Mouse (Mus musculus): ENCODE data around the gene Gm11027.
"Not testable (repeated sequence)": the region's sequence is repeated elsewhere in the genome, so short reads cannot be mapped to it uniquely, and the experiment has no call there.

Gene Gm11027

DNA sequence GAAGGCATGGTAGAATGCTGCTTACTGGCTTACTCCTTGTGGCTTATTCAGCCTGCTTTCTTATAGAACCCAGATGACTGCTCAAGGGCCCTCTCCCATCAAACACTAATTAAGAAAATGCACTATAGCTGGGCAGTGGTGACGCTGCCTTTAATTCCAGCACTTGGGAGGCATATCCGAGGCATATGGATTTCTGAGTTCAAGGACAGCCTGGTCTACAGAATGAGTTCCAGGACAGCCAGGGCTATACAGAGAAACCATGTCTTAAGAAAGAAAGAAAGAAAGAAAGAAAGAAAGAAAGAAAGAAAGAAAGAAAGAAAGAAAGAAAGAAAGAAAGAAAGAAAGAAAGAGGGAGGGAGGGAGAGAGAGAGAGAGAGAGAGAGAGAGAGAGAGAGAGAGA is at the start of gene Gm11027:
TSS of gene Gm11027 (plus strand) at position 301 of the 400 bp plus-strand sequence.
- not testable (repeated sequence) for DNase-seq (ENCODE audit: low read depth, low spot score)

DNA sequence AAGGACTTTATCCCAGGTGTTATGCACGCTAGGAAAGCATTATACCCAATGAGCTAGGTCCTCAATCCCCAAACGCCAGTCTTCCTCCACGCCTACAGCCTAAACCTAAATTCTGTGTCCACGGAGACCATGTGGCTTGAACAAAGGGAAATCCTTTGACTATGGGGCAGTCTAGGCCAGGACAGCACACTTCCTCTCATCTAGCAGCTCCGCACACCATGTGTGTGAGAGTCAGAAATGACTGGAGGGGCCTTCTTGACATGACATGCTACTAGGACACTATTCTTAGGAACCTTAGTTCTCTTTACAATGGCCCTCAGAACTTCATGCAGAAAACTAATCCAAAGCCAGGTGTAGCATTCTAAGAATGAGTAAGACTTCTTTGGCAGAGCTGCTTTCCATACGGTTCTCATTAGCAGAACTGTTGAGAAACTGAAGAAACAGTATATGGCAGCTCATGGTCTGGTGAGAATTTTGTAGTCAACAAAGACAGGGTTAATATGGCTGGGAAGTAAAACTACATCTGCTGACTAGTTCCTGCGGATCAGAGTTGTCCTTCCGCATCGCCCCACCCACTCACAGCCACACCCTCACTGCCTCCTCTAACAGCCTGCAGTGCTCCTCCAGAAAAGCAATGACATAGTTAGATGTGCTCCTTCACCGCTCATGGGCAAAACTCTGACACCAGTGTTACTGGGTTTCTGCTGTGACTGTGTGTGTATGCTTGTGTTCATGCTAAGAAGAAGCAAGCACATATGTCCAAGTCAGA is 48.7 kb upstream of the Gm11027 start:
- no peak for DNase-seq (ENCODE audit: low read depth, low spot score)

- no peak for DNase-seq (ENCODE audit: low read depth, low spot score)
Measured at GRCm38 (mm10) chr12:116229451-116229850, 45.7 kb upstream of the Gm11027 start.

- no peak for DNase-seq (ENCODE audit: low read depth, low spot score)
Measured at GRCm38 (mm10) chr12:116231612-116232011, 43.6 kb upstream of the Gm11027 start.

GRCm38 (mm10) chr12:116232061-116232460 is 43.1 kb upstream of the Gm11027 start:
- no peak for DNase-seq (ENCODE audit: low read depth, low spot score)

DNA sequence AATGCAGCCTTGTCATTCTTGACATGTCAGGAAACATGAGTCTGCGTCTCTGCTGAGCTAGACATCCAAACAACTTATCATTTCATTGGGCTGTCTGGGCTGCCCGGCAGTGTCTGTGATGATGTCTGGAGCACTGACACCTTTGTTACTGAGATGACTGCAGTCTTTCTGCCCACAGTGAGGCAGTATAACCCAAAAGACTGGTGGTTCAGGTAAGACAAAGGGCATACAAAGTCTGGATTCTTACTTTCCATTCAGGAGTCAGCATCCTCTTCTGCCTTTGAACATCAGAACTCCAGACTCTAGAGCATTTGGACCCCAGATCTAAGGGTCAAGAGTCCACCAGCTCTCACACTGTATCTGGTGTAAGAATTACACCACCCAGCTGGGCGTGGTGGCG is 39.8 kb upstream of the Gm11027 start:
- no peak for DNase-seq (ENCODE audit: low read depth, low spot score)

GRCm38 (mm10) chr12:116236658-116237057 is 38.5 kb upstream of the Gm11027 start:
- no peak for DNase-seq (ENCODE audit: low read depth, low spot score)

DNA sequence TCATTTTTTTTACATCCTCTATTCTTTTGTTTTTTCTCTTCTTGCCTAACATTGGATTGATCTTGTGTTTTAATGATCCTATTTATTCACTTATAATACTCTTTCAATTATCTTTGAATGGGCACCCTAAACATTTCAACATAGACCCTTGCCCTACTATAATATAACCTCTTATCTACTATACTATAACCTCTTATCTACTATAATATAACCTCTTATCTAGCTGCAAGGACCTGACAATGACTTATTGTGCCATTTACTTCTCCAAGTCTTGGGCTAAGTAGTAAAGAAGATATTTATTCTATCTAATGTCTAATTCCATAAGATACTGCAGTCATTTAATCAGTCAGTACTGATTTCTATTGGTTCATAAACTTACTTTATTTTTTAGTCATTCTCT is 36.8 kb upstream of the Gm11027 start:
- no peak for DNase-seq (ENCODE audit: low read depth, low spot score)

DNA sequence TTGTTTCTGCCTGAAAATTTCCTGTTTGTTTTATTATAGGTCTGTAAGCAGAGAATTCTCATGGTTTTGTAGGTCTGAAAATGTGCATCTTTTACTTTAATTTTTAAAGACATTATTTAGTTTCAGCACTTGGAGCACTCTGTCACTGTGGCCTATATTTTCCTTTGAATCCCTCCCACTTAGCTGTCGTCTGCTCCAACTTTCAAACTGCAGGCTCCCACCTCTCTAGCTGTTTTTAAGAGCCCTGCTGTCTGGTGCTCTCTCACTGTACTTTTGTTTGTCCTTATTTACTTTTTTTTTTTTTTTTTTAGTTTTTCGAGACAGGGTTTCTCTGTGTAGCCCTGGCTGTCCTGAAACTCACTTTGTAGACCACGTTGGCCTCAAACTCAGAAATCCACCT is 36.4 kb upstream of the Gm11027 start:
- no peak for DNase-seq (ENCODE audit: low read depth, low spot score)

DNA sequence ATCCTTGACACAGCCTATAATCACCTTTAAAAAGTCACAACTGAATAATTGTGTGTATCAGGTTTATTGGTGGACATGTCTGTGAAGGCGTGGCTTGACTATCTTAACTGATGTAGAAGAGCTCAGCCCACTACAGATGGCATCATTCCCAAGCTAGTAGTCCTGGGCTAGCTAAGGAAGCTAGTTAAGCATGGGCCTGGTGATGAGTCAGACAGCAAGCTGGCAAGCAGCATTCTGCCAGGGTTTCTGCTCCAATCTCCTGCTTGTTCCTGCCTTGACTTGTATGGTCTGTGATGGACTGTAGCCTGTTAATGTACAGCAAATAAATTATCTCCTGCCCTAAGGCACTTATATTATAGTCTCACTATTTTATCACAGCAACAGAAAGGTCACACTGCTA is 30.6 kb upstream of the Gm11027 start:
- DNase-seq (ENCODE audit: low read depth, low spot score): no peak

DNA sequence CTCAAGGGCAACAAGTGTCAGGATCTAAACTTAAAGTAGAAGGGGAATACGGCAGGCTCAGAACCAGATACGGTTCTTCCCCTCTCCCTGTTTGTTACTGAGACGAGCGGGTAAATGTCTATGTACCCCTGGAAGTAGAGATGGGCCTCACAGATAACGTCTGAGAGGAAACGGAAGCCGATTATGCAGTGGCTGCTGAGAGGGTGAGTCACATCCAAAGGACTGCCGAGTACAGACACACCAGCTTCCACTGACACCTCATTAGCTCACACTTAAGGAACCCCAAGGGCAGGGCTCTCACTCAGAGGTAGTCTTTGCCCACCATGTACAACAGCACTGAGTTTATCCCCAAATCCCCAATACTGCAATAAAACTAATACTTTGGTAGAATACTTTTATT is 20.5 kb upstream of the Gm11027 start:
- no peak for DNase-seq (ENCODE audit: low read depth, low spot score)

DNA sequence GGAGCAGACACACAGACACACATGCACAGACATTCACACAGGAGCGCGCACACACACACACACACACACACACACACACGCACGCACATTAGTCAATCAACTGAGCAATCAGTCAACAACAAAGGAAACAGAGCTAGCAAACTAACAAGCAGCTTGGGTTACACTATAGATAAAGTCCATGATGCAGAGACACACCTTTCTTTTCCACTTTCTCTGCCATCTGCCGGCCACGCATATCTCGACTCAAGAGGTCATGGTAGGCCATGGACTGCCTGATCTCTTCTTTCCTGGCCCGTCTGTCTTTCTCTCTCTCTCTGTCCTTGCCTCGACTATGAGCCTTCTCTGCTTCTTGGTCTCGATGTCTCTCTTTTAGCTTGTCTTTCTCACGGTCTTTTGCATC is 19.6 kb upstream of the Gm11027 start:
- no peak for DNase-seq (ENCODE audit: low read depth, low spot score)

- DNase-seq (ENCODE audit: low read depth, low spot score): no peak
Measured at GRCm38 (mm10) chr12:116258321-116258720, 16.9 kb upstream of the Gm11027 start.

GRCm38 (mm10) chr12:116262555-116263341 is 12.4 kb upstream of the Gm11027 start, which contains the start of gene Wdr60:
TSS of gene Wdr60 (minus strand) at chr12:116263022.
- DNase-seq (ENCODE audit: low read depth, low spot score): peak; percentile 79

GRCm38 (mm10) chr12:116264756-116265155 is 10.4 kb upstream of the Gm11027 start:
- no peak for DNase-seq (ENCODE audit: low read depth, low spot score)

GRCm38 (mm10) chr12:116265275-116265674 is 9.9 kb upstream of the Gm11027 start:
- DNase-seq (ENCODE audit: low read depth, low spot score): no peak

DNA sequence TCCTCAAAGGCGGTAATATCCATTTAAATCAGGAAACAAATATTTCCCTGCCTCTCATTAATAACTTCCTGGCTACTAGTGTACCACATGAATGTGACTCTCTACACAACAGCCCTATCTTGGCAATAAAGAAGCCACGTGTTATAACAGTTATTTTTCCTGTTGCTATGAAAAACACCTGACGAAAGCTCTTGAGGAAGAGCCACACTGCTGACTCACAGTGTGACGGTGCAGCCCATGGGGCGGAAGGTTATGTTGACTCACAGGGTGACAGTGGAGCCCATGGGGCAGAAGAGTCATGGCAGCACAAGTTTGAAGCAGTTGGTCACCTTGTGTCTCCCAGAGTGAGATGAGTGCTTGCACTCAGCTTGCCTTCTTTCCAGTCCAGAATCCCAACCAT is 5.7 kb upstream of the Gm11027 start:
- DNase-seq (ENCODE audit: low read depth, low spot score): no peak

- no peak for DNase-seq (ENCODE audit: low read depth, low spot score)
Measured at GRCm38 (mm10) chr12:116270538-116270937, 4.6 kb upstream of the Gm11027 start.

DNA sequence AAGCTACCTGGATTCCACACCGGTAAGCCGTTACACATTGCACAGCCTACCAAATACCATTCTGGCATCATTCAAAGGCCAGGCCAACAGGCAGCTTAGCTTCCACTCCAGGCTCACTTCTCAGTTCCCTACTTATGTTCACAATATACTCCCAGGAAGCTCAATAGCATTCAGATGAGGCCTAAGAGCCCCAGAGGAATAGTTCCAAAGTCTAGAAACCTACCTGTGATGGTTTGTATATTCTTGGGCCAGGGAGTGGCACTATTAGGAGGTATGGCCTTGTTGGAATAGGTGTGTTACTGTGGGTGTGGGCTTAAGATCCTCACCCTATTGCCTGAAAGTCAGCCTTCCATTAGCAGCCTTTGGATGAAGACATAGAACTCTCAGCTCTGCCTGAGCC is 4.1 kb upstream of the Gm11027 start:
- no peak for DNase-seq (ENCODE audit: low read depth, low spot score)

DNA sequence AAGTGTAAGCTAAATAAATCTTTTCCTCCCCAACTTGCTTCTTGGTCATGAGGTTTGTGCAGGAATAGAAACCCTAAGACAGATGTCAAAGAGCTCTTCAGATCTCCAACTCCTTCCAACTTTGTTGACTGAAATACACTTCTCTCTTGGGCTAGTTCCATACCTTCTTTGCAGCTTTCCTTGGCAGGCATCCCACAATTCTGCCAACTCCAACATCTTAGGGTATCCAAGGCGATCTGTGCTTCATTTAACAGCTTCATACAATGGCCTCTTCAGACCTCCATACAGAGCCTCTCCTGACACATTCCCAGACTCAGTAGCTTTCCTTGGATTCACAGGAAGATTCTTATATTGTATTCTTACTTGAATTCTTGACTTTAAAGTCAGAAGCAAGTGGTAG is 1.5 kb upstream of the Gm11027 start:
- DNase-seq (ENCODE audit: low read depth, low spot score): no peak

GRCm38 (mm10) chr12:116275631-116276030 is 445 bp downstream of the Gm11027 start:
- DNase-seq (ENCODE audit: low read depth, low spot score): no peak

- DNase-seq (ENCODE audit: low read depth, low spot score): no peak
Measured at GRCm38 (mm10) chr12:116276961-116277360, 1.8 kb downstream of the Gm11027 start.

DNA sequence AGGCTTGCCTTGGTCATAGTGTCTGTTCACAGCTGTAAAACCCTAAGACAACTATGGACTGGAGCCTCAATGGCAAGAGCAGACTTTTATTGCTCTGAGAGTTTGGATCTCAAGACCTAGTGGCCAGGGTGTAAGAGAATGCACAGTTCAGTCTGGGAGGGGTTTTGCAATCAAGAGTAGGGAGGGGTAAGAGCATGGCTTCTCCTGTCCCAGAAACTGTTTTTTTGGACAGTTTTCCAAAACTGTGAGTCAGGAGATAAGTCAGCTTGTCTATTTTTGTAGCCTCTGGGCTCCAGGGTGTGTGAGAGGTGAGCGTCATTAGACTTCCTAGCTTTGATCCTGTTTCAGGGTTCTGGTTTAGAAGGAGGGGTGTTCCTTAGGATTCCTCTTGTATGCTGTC is 3.4 kb downstream of the Gm11027 start:
- DNase-seq (ENCODE audit: low read depth, low spot score): no peak

All from embryo, embryonic 11.5 days (tissue).